Mouse (Mus musculus): ENCODE measurements around the gene Rnf152.

- TF ChIP-seq CTCF (IDR thresholded peaks at IDR 0.05; ENCODE audit: control insufficient read depth, insufficient read depth, low read length) (no peak), POLR2A (IDR thresholded peaks at IDR 0.05; ENCODE audit: borderline replicate concordance, control insufficient read depth, low read depth, low read length) (no peak)
Observed at GRCm38 (mm10) chr1:105240185-105240584, 116.3 kb downstream of the Rnf152 start.
